Mouse (Mus musculus): Measurements from ENCODE around the gene Plxna4.

DNA sequence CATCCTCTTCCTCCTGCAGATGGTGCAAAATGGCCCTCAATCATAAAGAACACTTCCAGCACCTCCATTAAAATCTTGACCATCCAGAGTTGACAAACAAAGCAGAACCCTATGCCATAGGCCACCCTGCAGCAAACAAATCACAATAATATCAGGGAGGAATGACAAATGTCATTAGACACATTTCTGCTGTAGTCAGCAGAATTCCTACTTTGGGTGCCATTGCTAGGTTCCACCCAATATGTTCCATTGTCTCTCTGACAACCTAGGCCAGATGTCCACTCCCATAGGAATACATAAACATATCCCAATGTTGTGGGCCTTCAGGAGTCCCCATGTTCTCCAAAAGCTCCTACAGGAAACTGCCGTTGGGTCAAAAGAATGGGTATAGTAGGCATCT, 41.1 kb downstream of the Plxna4 start:
- TF ChIP-seq CTCF (IDR thresholded peaks at IDR 0.05; ENCODE audit: insufficient read depth, low read depth, low read length) (no peak), POLR2A (IDR thresholded peaks at IDR 0.05; ENCODE audit: insufficient read depth, low read depth, low read length) (no peak)

Measured in olfactory bulb, adult 2 months (tissue).